Mouse (Mus musculus) limb, embryonic 10.5 days (tissue): Measurements from ENCODE around the gene Fam172a. TPM values are rescaled to one million over a fixed set of nuclear protein-coding genes. Genes with fewer than 3 reads are reported as not detected.
A peak's percentile ranks its signal among the peaks of the same experiment; 100 is the strongest.

ENCODE experiments used
- DNase-seq: peaks from one replicate; pipeline ENCODE4 v3.0.0-alpha.2; 2017; ENCODE audit warnings: low spot score
- H3K27ac ChIP-seq: fragments of 300-500 bp; sonication (generic); 2 replicates; pipeline ENCODE4 v1.5.1; 2016; ENCODE audit warnings: mild to moderate bottlenecking
- H3K27me3 ChIP-seq: fragments of 300-500 bp; sonication (generic); 2 replicates; pipeline ENCODE4 v1.6.1; 2016; ENCODE audit warnings: low read depth, mild to moderate bottlenecking; ENCODE audit not compliant: poor library complexity, severe bottlenecking
- H3K36me3 ChIP-seq: fragments of 300-500 bp; sonication (generic); 2 replicates; pipeline ENCODE4 v1.6.1; 2016; ENCODE audit warnings: mild to moderate bottlenecking, moderate library complexity
- H3K4me1 ChIP-seq: fragments of 300-500 bp; sonication (generic); 2 replicates; pipeline ENCODE4 v1.6.1; 2016
- H3K4me3 ChIP-seq: fragments of 300-500 bp; sonication (generic); 2 replicates; pipeline ENCODE4 v1.5.1; 2016; ENCODE audit warnings: mild to moderate bottlenecking, moderate library complexity
- H3K9me3 ChIP-seq: fragments of 300-500 bp; sonication (generic); replicated peaks from 2 replicates; pipeline ENCODE4 v1.6.1; 2016; ENCODE audit warnings: mild to moderate bottlenecking
- WGBS: fragments of 180-500 bp; shearing (Covaris S2); methylation state at CpG from one replicate; pipeline ENCODE4 v1.1.7; 2016; 5-methylcytosine and 5-hydroxymethylcytosine counted together
- polyA plus RNA-seq: library from polyadenylated mRNA; unstranded; fragments of >200 nt; fragmentation: Nextera tagmentation; extraction: Ambion mirVana; gene quantifications from 2 replicates; pipeline ENCODE4 v1.2.1, GENCODE M21; 2016

Fam172a gene
- polyA plus RNA-seq, 1 experiment from 2014 or later: 20.6 TPM

GRCm38 (mm10) chr13:78179312-78180097, 477.7 kb downstream of the Fam172a start:
- H3K9me3 ChIP-seq: no peaks in the 10 kb centered on the region
- DNase-seq: peak; percentile 69
- H3K4me3 ChIP-seq: peak overlapping the region; percentile 51
- no peaks in the 10 kb centered on the region for H3K36me3 ChIP-seq
- peaks cover 46% of the 10 kb centered on the region for H3K4me1 ChIP-seq
- H3K27me3 ChIP-seq: peaks cover 99% of the 10 kb centered on the region
- 2% methylated on average over 38 of the region's 38 CpGs for WGBS
- H3K27ac ChIP-seq: peak overlapping the region; percentile 72

- 22% methylated on average over 3 of the region's 3 CpGs for WGBS
- Histone ChIP-seq H3K36me3 (no peaks in the 10 kb centered on the region), H3K4me1 (peaks cover 44% of the 10 kb centered on the region), H3K9me3 (no peaks in the 10 kb centered on the region), H3K4me3 (no peak overlapping the region), H3K27ac (no peak overlapping the region), H3K27me3 (peaks cover 100% of the 10 kb centered on the region)
- DNase-seq: no peak
These were observed 478.4 kb downstream of the Fam172a start for GRCm38 (mm10) chr13:78180261-78180660.

- H3K27me3 ChIP-seq: peaks cover 100% of the 10 kb centered on the region
- H3K36me3 ChIP-seq: 0 out of 2 replicates have a peak, but pooled peaks cover under 1% of the 10 kb centered on the region
- peaks cover 45% of the 10 kb centered on the region for H3K4me1 ChIP-seq
- H3K9me3 ChIP-seq: no peaks in the 10 kb centered on the region
- H3K27ac ChIP-seq: 0 out of 2 replicates have a peak overlapping the region, but pooled peaks have one; percentile 4
- H3K4me3 ChIP-seq: peak overlapping the region; percentile 40
- DNase-seq: peak; percentile 62
- under 1% methylated on average over 44 of the region's 44 CpGs for WGBS
These were observed 479.5 kb downstream of the Fam172a start for GRCm38 (mm10) chr13:78181071-78181929.

GRCm38 (mm10) chr13:78181930-78182558, 480.2 kb downstream of the Fam172a start:
- WGBS: under 1% methylated on average over 13 of the region's 14 CpGs
- peaks cover 45% of the 10 kb centered on the region for H3K4me1 ChIP-seq
- H3K27me3 ChIP-seq: peaks cover 100% of the 10 kb centered on the region
- peak; percentile 42 for DNase-seq
- 0 out of 2 replicates have a peak, but pooled peaks cover 3% of the 10 kb centered on the region for H3K36me3 ChIP-seq
- peak overlapping the region; percentile 40 for H3K4me3 ChIP-seq
- no peak overlapping the region for H3K27ac ChIP-seq
- no peaks in the 10 kb centered on the region for H3K9me3 ChIP-seq

GRCm38 (mm10) chr13:78183004-78183403, 481.2 kb downstream of the Fam172a start:
- H3K27ac ChIP-seq: no peak overlapping the region
- H3K4me1 ChIP-seq: peaks cover 42% of the 10 kb centered on the region
- 2% methylated on average over 5 of the region's 5 CpGs for WGBS

GRCm38 (mm10) chr13:78183986-78184385, 482.2 kb downstream of the Fam172a start:
- WGBS: 4% methylated on average over 5 of the region's 5 CpGs
- Histone ChIP-seq H3K9me3 (no peaks in the 10 kb centered on the region), H3K36me3 (peaks cover 5% of the 10 kb centered on the region; the same call in 1 of the 2 replicates), H3K27ac (no peak overlapping the region), H3K4me1 (peaks cover 40% of the 10 kb centered on the region), H3K27me3 (peaks cover 100% of the 10 kb centered on the region), H3K4me3 (no peak overlapping the region)
- no peak for DNase-seq

More at GRCm38 (mm10) chr13:78183004-78183403, 481.2 kb downstream of the Fam172a start:
- Histone ChIP-seq H3K9me3 (no peaks in the 10 kb centered on the region), H3K27me3 (peaks cover 100% of the 10 kb centered on the region), H3K4me3 (no peak overlapping the region), H3K36me3 (0 out of 2 replicates have a peak, but pooled peaks cover 3% of the 10 kb centered on the region)
- no peak for DNase-seq

- H3K27ac ChIP-seq: no peak overlapping the region
These were observed 483.1 kb downstream of the Fam172a start for GRCm38 (mm10) chr13:78184786-78185466.

GRCm38 (mm10) chr13:78186340-78186946, 484.6 kb downstream of the Fam172a start:
- peaks cover 16% of the 10 kb centered on the region for H3K36me3 ChIP-seq
- peak; percentile 53 for DNase-seq
- no peak overlapping the region for H3K4me3 ChIP-seq
- peaks cover 30% of the 10 kb centered on the region for H3K4me1 ChIP-seq
- no peak overlapping the region for H3K27ac ChIP-seq
- peaks cover 100% of the 10 kb centered on the region for H3K27me3 ChIP-seq
- 14% methylated on average over 12 of the region's 12 CpGs for WGBS
- H3K9me3 ChIP-seq: no peaks in the 10 kb centered on the region

More at GRCm38 (mm10) chr13:78184786-78185466, 483.1 kb downstream of the Fam172a start:
- Histone ChIP-seq H3K9me3 (no peaks in the 10 kb centered on the region), H3K4me3 (0 out of 2 replicates have a peak overlapping the region, but pooled peaks have one; percentile 12), H3K4me1 (peaks cover 35% of the 10 kb centered on the region), H3K27me3 (peaks cover 100% of the 10 kb centered on the region), H3K36me3 (peaks cover 10% of the 10 kb centered on the region)
- 3% methylated on average over 14 of the region's 14 CpGs for WGBS
- no peak for DNase-seq

- Histone ChIP-seq H3K27me3 (peaks cover 100% of the 10 kb centered on the region), H3K4me3 (no peak overlapping the region), H3K27ac (no peak overlapping the region), H3K36me3 (peaks cover 20% of the 10 kb centered on the region), H3K9me3 (no peaks in the 10 kb centered on the region), H3K4me1 (peaks cover 17% of the 10 kb centered on the region)
- WGBS: 31% methylated on average over 5 of the region's 5 CpGs
- peak; percentile 29 for DNase-seq
These were observed 486.0 kb downstream of the Fam172a start for GRCm38 (mm10) chr13:78187833-78188232.

- Histone ChIP-seq H3K4me3 (no peak overlapping the region), H3K27ac (no peak overlapping the region), H3K27me3 (peaks cover 100% of the 10 kb centered on the region), H3K4me1 (peaks cover 28% of the 10 kb centered on the region), H3K36me3 (peaks cover 20% of the 10 kb centered on the region), H3K9me3 (no peaks in the 10 kb centered on the region)
- WGBS: 23% methylated on average over 10 of the region's 10 CpGs
- DNase-seq: peak; percentile 30
These were observed 487.8 kb downstream of the Fam172a start for GRCm38 (mm10) chr13:78189586-78189985.

GRCm38 (mm10) chr13:78193211-78193610, 491.4 kb downstream of the Fam172a start:
- Histone ChIP-seq H3K9me3 (no peaks in the 10 kb centered on the region), H3K27ac (0 out of 2 replicates have a peak overlapping the region, but pooled peaks have one; percentile 10), H3K36me3 (peaks cover 25% of the 10 kb centered on the region), H3K27me3 (peaks cover 83% of the 10 kb centered on the region), H3K4me3 (peak overlapping the region; percentile 88; the same call in 1 of the 2 replicates), H3K4me1 (peaks cover 40% of the 10 kb centered on the region)
- WGBS: 15% methylated on average over 4 of the region's 4 CpGs
- DNase-seq: no peak
